Mouse (Mus musculus) limb, embryonic 14.5 days (tissue): ENCODE measurements around the gene Vegfc. TPM values are rescaled to one million over a fixed set of nuclear protein-coding genes. Genes with fewer than 3 reads are reported as not detected.

Experiments
- ATAC-seq: fragments of 200-750 bp; cut with Nextera tagmentation; 2 replicates; pipeline ENCODE4 v1.8.0; 2017; ENCODE audit warnings: low read depth, moderate number of reproducible peaks, moderate TSS enrichment; ENCODE audit not compliant: low FRiP score
- DNase-seq: peaks from one replicate; pipeline ENCODE4 v3.0.0-alpha.2; 2015; ENCODE audit warnings: low spot score
- H3K27ac ChIP-seq: fragments of 300-500 bp; sonication (generic); replicated peaks from 2 replicates; pipeline ENCODE4 v1.5.1; 2014; ENCODE audit warnings: low read depth, mild to moderate bottlenecking, low read length, moderate library complexity, mixed read lengths
- H3K27me3 ChIP-seq: fragments of 300-500 bp; sonication (generic); 2 replicates; pipeline ENCODE4 v1.6.1; 2014; ENCODE audit warnings: low read length, mixed read lengths; ENCODE audit not compliant: control insufficient read depth, insufficient read depth
- H3K36me3 ChIP-seq: fragments of 300-500 bp; sonication (generic); 2 replicates; pipeline ENCODE4 v1.6.1; 2014; ENCODE audit warnings: mild to moderate bottlenecking, low read length, moderate library complexity, mixed read lengths; ENCODE audit not compliant: control insufficient read depth, insufficient read depth
- H3K4me1 ChIP-seq: fragments of 300-500 bp; sonication (generic); 2 replicates; pipeline ENCODE4 v1.6.1; 2014; ENCODE audit warnings: antibody characterized with exemption, low read length, mixed read lengths; ENCODE audit not compliant: control insufficient read depth, insufficient read depth
- H3K4me2 ChIP-seq: fragments of 300-500 bp; sonication (generic); replicated peaks from 2 replicates; pipeline ENCODE4 v1.6.1; 2014; ENCODE audit warnings: low read depth, mild to moderate bottlenecking, low read length, moderate library complexity; ENCODE audit not compliant: severe bottlenecking
- H3K4me3 ChIP-seq: fragments of 300-500 bp; sonication (generic); replicated peaks from 2 replicates; pipeline ENCODE4 v1.5.1; 2014; ENCODE audit warnings: low read length
- H3K9ac ChIP-seq: fragments of 300-500 bp; sonication (generic); 2 replicates; pipeline ENCODE4 v1.6.1; 2014; ENCODE audit warnings: mild to moderate bottlenecking, low read depth, low read length, moderate library complexity; ENCODE audit not compliant: severe bottlenecking
- H3K9me3 ChIP-seq: fragments of 300-500 bp; sonication (generic); 2 replicates; pipeline ENCODE4 v1.6.1; 2016; ENCODE audit warnings: low read length; ENCODE audit not compliant: control insufficient read depth
- POLR2A ChIP-seq: fragments of 200-500 bp; IDR thresholded peaks from 2 replicates; pipeline ENCODE4 v1.8.0; 2012; ENCODE audit warnings: inconsistent platforms, mild to moderate bottlenecking, moderate library complexity, borderline replicate concordance; ENCODE audit not compliant: insufficient read depth, insufficient read length; ENCODE audit errors: extremely low read depth
- WGBS: fragments of 180-500 bp; shearing (Covaris S2); extraction: QIAGEN DNeasy Blood & Tissue Kit; methylation state at CpG from one replicate; pipeline ENCODE4 v1.1.7; 2014; 5-methylcytosine and 5-hydroxymethylcytosine counted together
- polyA plus RNA-seq, 2 experiments: library from polyadenylated mRNA; depleted of rRNA in 1 of 2; stranded (reverse) in 1 of 2; unstranded in 1 of 2; fragments of >200 nt; fragmentation: Nextera tagmentation in 1 of 2; extraction: Ambion mirVana in 1 of 2; gene quantifications; 2 replicates each; pipeline versions ENCODE4 v1.2.1 to v1.2.3; 2012 to 2014

Vegfc gene
- polyA plus RNA-seq, 2 experiments, result 10.6 to 13.1 TPM

DNA sequence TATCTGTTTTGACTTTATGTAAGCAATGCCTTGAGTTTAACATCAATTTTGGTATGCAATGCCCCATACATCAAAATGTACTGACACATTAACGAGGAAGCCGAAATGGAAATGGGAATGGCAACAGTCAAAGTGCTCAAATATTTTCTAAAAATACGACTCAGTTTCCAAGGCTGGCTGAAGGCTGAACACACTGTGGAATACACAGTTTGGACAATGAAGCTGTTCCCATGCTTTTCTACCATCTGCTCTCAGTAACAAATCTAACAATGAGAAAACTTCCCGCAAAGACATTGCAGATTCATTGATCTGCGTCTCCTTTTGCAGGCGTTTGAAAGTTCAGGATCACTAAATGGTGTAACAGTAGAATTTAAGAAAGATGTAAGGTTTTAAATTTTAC, 155.9 kb downstream of the Vegfc start:
- DNase-seq (no peak), ATAC-seq (no peak)
- 77% methylated on average over 6 of the region's 6 CpGs for WGBS
- Histone ChIP-seq H3K36me3 (no peaks in the 10 kb centered on the region), H3K4me2 (no peak overlapping the region), H3K27me3 (no peaks in the 10 kb centered on the region), H3K9me3 (no peaks in the 10 kb centered on the region), H3K4me1 (no peaks in the 10 kb centered on the region), H3K4me3 (no peak overlapping the region), H3K9ac (no peak overlapping the region), H3K27ac (no peak overlapping the region)
- no peak for TF ChIP-seq POLR2A
